Mouse (Mus musculus) large intestine, adult 2 months (tissue): Measurements from ENCODE around the gene Dot1l. TPM values are rescaled to one million over a fixed set of nuclear protein-coding genes. Genes with fewer than 3 reads are reported as not detected.
"Not testable (repeated sequence)": the region's sequence is repeated elsewhere in the genome, so short reads cannot be mapped to it uniquely, and the experiment has no call there.

Experiments
- DNase-seq: peaks from one replicate; pipeline ENCODE4 v3.0.0-alpha.2; 2012; ENCODE audit warnings: low read depth, low spot score
- WGBS: fragments of 180-500 bp; shearing (Covaris S2); methylation state at CpG from one replicate; pipeline ENCODE4 v1.1.7; 2018; 5-methylcytosine and 5-hydroxymethylcytosine counted together
- polyA plus RNA-seq: library from polyadenylated mRNA; depleted of rRNA; stranded (reverse); fragments of >200 nt; gene quantifications from 2 replicates; pipeline ENCODE4 v1.2.3, GENCODE M21; 2012

Gene Dot1l
- polyA plus RNA-seq, 1 experiment: 20.0 TPM

- DNase-seq: peak; percentile 100
- under 1% methylated on average over 73 of the region's 82 CpGs for WGBS
Observed at GRCm38 (mm10) chr10:80826151-80827062, 71.4 kb downstream of the Dot1l start, which contains the start of gene Oaz1. TSS of gene Oaz1 (plus strand) at chr10:80826656.

- 2% methylated on average over 29 of the region's 29 CpGs for WGBS
- no peak for DNase-seq
Observed at GRCm38 (mm10) chr10:80827063-80827869, 72.3 kb downstream of the Dot1l start.

- no peak for DNase-seq
Observed at GRCm38 (mm10) chr10:80827870-80828420, 72.9 kb downstream of the Dot1l start.

GRCm38 (mm10) chr10:80828587-80828986 is 73.6 kb downstream of the Dot1l start:
- not testable (repeated sequence) for DNase-seq
- 48% methylated on average over 9 of the region's 9 CpGs for WGBS

More at GRCm38 (mm10) chr10:80827870-80828420, 72.9 kb downstream of the Dot1l start:
- 32% methylated on average over 10 of the region's 10 CpGs for WGBS

- WGBS: 38% methylated on average over 1 of the region's 1 CpGs
- DNase-seq: no peak
Observed at GRCm38 (mm10) chr10:80829359-80830278, 74.6 kb downstream of the Dot1l start.

GRCm38 (mm10) chr10:80831136-80831535 is 76.1 kb downstream of the Dot1l start:
- DNase-seq: no peak
- 20% methylated on average over 9 of the region's 9 CpGs for WGBS

GRCm38 (mm10) chr10:80832818-80833217 is 77.8 kb downstream of the Dot1l start:
- DNase-seq: no peak
- 58% methylated on average over 7 of the region's 7 CpGs for WGBS

- no peak for DNase-seq
- WGBS: 50% methylated on average over 30 of the region's 30 CpGs
Observed at GRCm38 (mm10) chr10:80835617-80836016, 80.6 kb downstream of the Dot1l start.

- 43% methylated on average over 7 of the region's 7 CpGs for WGBS
- no peak for DNase-seq
Observed at GRCm38 (mm10) chr10:80836949-80837379, 82.0 kb downstream of the Dot1l start.

GRCm38 (mm10) chr10:80837827-80838226 is 82.8 kb downstream of the Dot1l start:
- DNase-seq: no peak
- WGBS: 29% methylated on average over 2 of the region's 2 CpGs

GRCm38 (mm10) chr10:80838346-80838912 is 83.4 kb downstream of the Dot1l start:
- WGBS: 43% methylated on average over 2 of the region's 2 CpGs
- no peak for DNase-seq

GRCm38 (mm10) chr10:80839848-80840247 is 84.8 kb downstream of the Dot1l start:
- no peak for DNase-seq
- WGBS: 52% methylated on average over 6 of the region's 6 CpGs

- WGBS: 82% methylated on average over 2 of the region's 2 CpGs
- DNase-seq: no peak
Observed at GRCm38 (mm10) chr10:80841685-80842084, 86.7 kb downstream of the Dot1l start.

GRCm38 (mm10) chr10:80842334-80842733 is 87.3 kb downstream of the Dot1l start:
- WGBS: 78% methylated on average over 15 of the region's 15 CpGs

GRCm38 (mm10) chr10:80843087-80843930 is 88.3 kb downstream of the Dot1l start:
- DNase-seq: no peak
- WGBS: 11% methylated on average over 32 of the region's 32 CpGs

More at GRCm38 (mm10) chr10:80842334-80842733, 87.3 kb downstream of the Dot1l start:
- DNase-seq: no peak

GRCm38 (mm10) chr10:80843931-80844547 is 89.0 kb downstream of the Dot1l start, which contains the start of gene Lingo3:
TSS of gene Lingo3 (minus strand) at chr10:80844039.
- DNase-seq: no peak
- WGBS: 4% methylated on average over 46 of the region's 51 CpGs
